Mouse (Mus musculus) hindbrain, embryonic 10.5 days (tissue): ENCODE measurements around the gene Vmn2r3. TPM values are rescaled to one million over a fixed set of nuclear protein-coding genes. Genes with fewer than 3 reads are reported as not detected.

Experiments
- polyA plus RNA-seq: library from polyadenylated mRNA; unstranded; fragments of >200 nt; fragmentation: Nextera tagmentation; extraction: Ambion mirVana; gene quantifications from 2 replicates; pipeline ENCODE4 v1.2.1, GENCODE M21; 2016

Vmn2r3 gene
- polyA plus RNA-seq, 1 experiment from 2014 or later = not detected

Other genes with a start within 250 kb of the Vmn2r3 start
- not detected in 2 replicates for gene Vmn2r1, start 208.2 kb downstream of the Vmn2r3 start, polyA plus RNA-seq
- gene Vmn2r2, start 147.8 kb downstream of the Vmn2r3 start, polyA plus RNA-seq = 0.04 TPM in 1 of 2 replicates, not detected in the other
- not detected in 2 replicates for gene Vmn2r4, start 125.7 kb upstream of the Vmn2r3 start, polyA plus RNA-seq
- gene Vmn2r5, start 220.1 kb upstream of the Vmn2r3 start, polyA plus RNA-seq = not detected in 2 replicates